Mouse (Mus musculus) hindbrain, embryonic 14.5 days (tissue): ENCODE measurements around the gene Heatr5a. TPM values are rescaled to one million over a fixed set of nuclear protein-coding genes. Genes with fewer than 3 reads are reported as not detected.
A peak's percentile ranks its signal among the peaks of the same experiment; 100 is the strongest.

ENCODE experiments used
- ATAC-seq: fragments of 200-750 bp; cut with Nextera tagmentation; 2 replicates; pipeline ENCODE4 v1.8.0; 2017; ENCODE audit warnings: moderate number of reproducible peaks, mild to moderate bottlenecking, moderate TSS enrichment, moderate library complexity; ENCODE audit not compliant: low FRiP score
- DNase-seq: peaks from one replicate; pipeline ENCODE4 v3.0.0-alpha.2; 2015; ENCODE audit warnings: low spot score
- H3K27ac ChIP-seq: fragments of 300-500 bp; sonication (generic); 2 replicates; pipeline ENCODE4 v1.5.1; 2014; ENCODE audit warnings: mild to moderate bottlenecking, moderate library complexity
- H3K27me3 ChIP-seq: fragments of 300-500 bp; sonication (generic); 2 replicates; pipeline ENCODE4 v1.6.1; 2014; ENCODE audit warnings: mild to moderate bottlenecking, low read length, mixed read lengths; ENCODE audit not compliant: control insufficient read depth, insufficient read depth
- H3K36me3 ChIP-seq: fragments of 300-500 bp; sonication (generic); replicated peaks from 2 replicates; pipeline ENCODE4 v1.6.1; 2014; ENCODE audit not compliant: control insufficient read depth, insufficient read depth
- H3K4me1 ChIP-seq: fragments of 300-500 bp; sonication (generic); replicated peaks from 2 replicates; pipeline ENCODE4 v1.6.1; 2014; ENCODE audit warnings: antibody characterized with exemption, low read length, mixed read lengths; ENCODE audit not compliant: control insufficient read depth, insufficient read depth
- H3K4me2 ChIP-seq: fragments of 300-500 bp; sonication (generic); replicated peaks from 2 replicates; pipeline ENCODE4 v1.6.1; 2014; ENCODE audit warnings: mild to moderate bottlenecking, moderate library complexity
- H3K4me3 ChIP-seq: fragments of 300-500 bp; sonication (generic); replicated peaks from 2 replicates; pipeline ENCODE4 v1.5.1; 2014; ENCODE audit warnings: mild to moderate bottlenecking, low read length
- H3K9ac ChIP-seq: fragments of 300-500 bp; sonication (generic); 2 replicates; pipeline ENCODE4 v1.6.1; 2014
- H3K9me3 ChIP-seq: fragments of 300-500 bp; sonication (generic); 2 replicates; pipeline ENCODE4 v1.6.1; 2016; ENCODE audit warnings: low read length; ENCODE audit not compliant: control insufficient read depth
- WGBS: fragments of 180-500 bp; shearing (Covaris S2); extraction: QIAGEN DNeasy Blood & Tissue Kit; methylation state at CpG from one replicate; pipeline ENCODE4 v1.1.7; 2014; 5-methylcytosine and 5-hydroxymethylcytosine counted together
- polyA plus RNA-seq: library from polyadenylated mRNA; unstranded; fragments of >200 nt; fragmentation: Nextera tagmentation; extraction: Ambion mirVana; gene quantifications from 2 replicates; pipeline ENCODE4 v1.2.1, GENCODE M21; 2014

Gene Heatr5a
- polyA plus RNA-seq, 1 experiment from 2014 or later: 9.4 TPM

- DNase-seq: no peak
- no peak for ATAC-seq
- no peaks in the 10 kb centered on the region for H3K36me3 ChIP-seq
Measured at GRCm38 (mm10) chr12:51855872-51856271, 115.2 kb downstream of the Heatr5a start.

DNA sequence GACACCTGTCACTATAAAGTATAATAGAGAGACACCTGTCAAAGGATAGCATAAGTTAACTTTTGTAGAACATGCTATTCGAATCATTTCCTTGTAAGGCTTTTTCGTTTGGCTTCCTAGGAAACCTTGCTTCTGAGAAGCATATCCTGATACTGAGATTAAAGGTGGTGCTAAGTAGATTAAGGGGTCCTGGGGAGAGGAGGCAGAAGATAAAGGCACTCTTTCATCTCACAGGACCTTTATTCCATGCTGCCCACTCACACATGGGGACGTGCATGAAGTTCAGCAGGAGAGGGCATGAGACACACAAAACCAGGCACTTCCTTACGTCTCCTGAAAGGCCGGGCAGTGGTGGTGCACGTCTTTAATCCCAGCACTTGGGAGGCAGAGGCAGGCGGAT is 115.7 kb downstream of the Heatr5a start:
- no peak for ATAC-seq
- Histone ChIP-seq H3K4me2 (no peak overlapping the region), H3K27me3 (no peaks in the 10 kb centered on the region), H3K36me3 (no peaks in the 10 kb centered on the region), H3K4me3 (no peak overlapping the region), H3K4me1 (no peaks in the 10 kb centered on the region), H3K9ac (no peak overlapping the region), H3K9me3 (no peaks in the 10 kb centered on the region), H3K27ac (no peak overlapping the region)
- no peak for DNase-seq
- 76% methylated on average over 7 of the region's 7 CpGs for WGBS

More at GRCm38 (mm10) chr12:51855872-51856271, 115.2 kb downstream of the Heatr5a start:
- no peaks in the 10 kb centered on the region for H3K27me3 ChIP-seq
- no peak overlapping the region for H3K4me3 ChIP-seq
- no peak overlapping the region for H3K27ac ChIP-seq
- H3K9ac ChIP-seq: no peak overlapping the region
- no peaks in the 10 kb centered on the region for H3K4me1 ChIP-seq
- no peaks in the 10 kb centered on the region for H3K9me3 ChIP-seq
- H3K4me2 ChIP-seq: no peak overlapping the region
- WGBS: 87% methylated on average over 2 of the region's 2 CpGs

DNA sequence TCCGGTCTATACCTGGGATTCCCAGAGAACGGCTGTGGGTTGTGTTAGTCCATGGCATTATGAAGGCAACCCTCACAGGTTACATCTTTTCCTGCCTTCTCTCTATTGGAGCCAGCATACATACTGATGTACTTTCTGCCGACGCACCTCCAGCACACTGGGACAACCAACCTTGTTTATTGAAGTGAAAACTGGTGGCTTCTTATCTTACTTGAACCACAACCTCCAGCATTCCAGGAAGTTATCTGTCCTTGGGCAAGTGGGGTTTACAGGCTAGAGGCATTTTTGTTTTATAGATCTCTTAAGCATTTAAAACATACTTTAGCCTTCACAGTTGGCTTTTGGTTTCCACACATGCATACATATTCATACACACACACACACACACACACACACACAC is 119.5 kb downstream of the Heatr5a start:
- no peaks in the 10 kb centered on the region for H3K36me3 ChIP-seq
- no peak for ATAC-seq
- H3K27ac ChIP-seq: no peak overlapping the region
- no peak for DNase-seq
- H3K4me1 ChIP-seq: no peaks in the 10 kb centered on the region
- H3K9me3 ChIP-seq: no peaks in the 10 kb centered on the region
- no peak overlapping the region for H3K4me2 ChIP-seq
- WGBS: 90% methylated on average over 4 of the region's 4 CpGs
- H3K9ac ChIP-seq: no peak overlapping the region
- H3K27me3 ChIP-seq: no peaks in the 10 kb centered on the region
- no peak overlapping the region for H3K4me3 ChIP-seq

- ATAC-seq (no peak), DNase-seq (no peak)
- H3K27ac ChIP-seq: no peak overlapping the region
- no peaks in the 10 kb centered on the region for H3K27me3 ChIP-seq
- H3K9ac ChIP-seq: no peak overlapping the region
- no peak overlapping the region for H3K4me2 ChIP-seq
- no peaks in the 10 kb centered on the region for H3K36me3 ChIP-seq
- H3K4me1 ChIP-seq: no peaks in the 10 kb centered on the region
- WGBS: 90% methylated on average over 3 of the region's 3 CpGs
- H3K4me3 ChIP-seq: no peak overlapping the region
- H3K9me3 ChIP-seq: no peaks in the 10 kb centered on the region
Measured at GRCm38 (mm10) chr12:51851155-51851554, 120.0 kb downstream of the Heatr5a start.

DNA sequence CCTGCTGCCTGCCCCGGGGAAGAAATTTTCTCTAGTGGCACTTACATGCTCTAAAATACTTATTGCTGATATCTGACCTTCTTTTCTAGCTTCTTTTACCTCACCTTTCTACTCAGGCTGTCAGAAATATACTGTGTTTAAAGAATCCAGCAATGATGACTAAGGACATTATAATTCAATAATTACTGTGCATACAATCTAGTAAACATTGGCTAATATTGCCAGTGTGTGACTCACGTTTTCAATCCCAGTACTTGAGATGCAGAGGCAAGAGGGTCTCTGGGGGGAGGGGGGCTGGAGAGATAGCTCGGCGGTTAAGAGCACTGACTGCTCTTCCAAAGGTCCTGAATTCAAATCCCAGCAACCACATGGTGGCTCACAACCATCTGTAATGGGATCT is 120.8 kb downstream of the Heatr5a start:
- Histone ChIP-seq H3K4me1 (no peaks in the 10 kb centered on the region), H3K27ac (no peak overlapping the region), H3K9ac (no peak overlapping the region), H3K4me3 (no peak overlapping the region), H3K36me3 (no peaks in the 10 kb centered on the region), H3K4me2 (no peak overlapping the region), H3K27me3 (no peaks in the 10 kb centered on the region), H3K9me3 (no peaks in the 10 kb centered on the region)
- WGBS: 94% methylated on average over 4 of the region's 4 CpGs
- DNase-seq: no peak
- no peak for ATAC-seq

DNA sequence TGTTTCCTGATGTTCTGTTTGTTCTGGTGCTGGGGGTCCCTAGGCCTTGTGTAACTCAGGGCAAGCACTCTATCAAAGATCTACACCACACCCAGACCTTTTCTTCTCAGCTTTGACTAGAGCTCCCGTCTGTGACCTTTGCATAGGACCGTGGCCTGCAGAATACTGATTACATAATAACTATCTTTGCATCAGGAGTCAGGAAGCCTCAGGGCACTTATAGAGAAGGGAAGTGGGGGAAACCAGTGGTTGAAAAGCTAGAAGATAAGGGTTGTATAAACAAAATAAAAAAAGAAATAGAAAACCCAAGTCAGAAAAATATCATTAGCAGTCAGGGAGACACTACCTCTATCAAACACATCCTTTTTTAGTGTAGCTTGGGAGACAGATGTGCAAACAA is 121.2 kb downstream of the Heatr5a start:
- no peaks in the 10 kb centered on the region for H3K9me3 ChIP-seq
- DNase-seq (no peak), ATAC-seq (no peak)

GRCm38 (mm10) chr12:51847953-51848680 is 123.0 kb downstream of the Heatr5a start:
- Histone ChIP-seq H3K9ac (no peak overlapping the region), H3K9me3 (no peaks in the 10 kb centered on the region), H3K36me3 (no peaks in the 10 kb centered on the region), H3K4me1 (no peaks in the 10 kb centered on the region), H3K4me3 (no peak overlapping the region), H3K4me2 (no peak overlapping the region), H3K27me3 (no peaks in the 10 kb centered on the region), H3K27ac (no peak overlapping the region)
- 87% methylated on average over 9 of the region's 9 CpGs for WGBS
- no peak for ATAC-seq
- DNase-seq: no peak

More for the DNA sequence above, 121.2 kb downstream of the Heatr5a start:
- Histone ChIP-seq H3K27ac (no peak overlapping the region), H3K9ac (no peak overlapping the region), H3K27me3 (no peaks in the 10 kb centered on the region), H3K4me3 (no peak overlapping the region), H3K4me1 (no peaks in the 10 kb centered on the region), H3K4me2 (no peak overlapping the region), H3K36me3 (no peaks in the 10 kb centered on the region)
- WGBS: 91% methylated on average over 2 of the region's 2 CpGs

GRCm38 (mm10) chr12:51845261-51845660 is 125.9 kb downstream of the Heatr5a start:
- Histone ChIP-seq H3K4me2 (peak overlapping the region; percentile 57), H3K36me3 (no peaks in the 10 kb centered on the region), H3K9ac (no peak overlapping the region), H3K27ac (no peak overlapping the region), H3K9me3 (no peaks in the 10 kb centered on the region), H3K4me3 (peak overlapping the region; percentile 43; the same call in 1 of the 2 replicates), H3K4me1 (no peaks in the 10 kb centered on the region), H3K27me3 (no peaks in the 10 kb centered on the region)
- ATAC-seq (peak; percentile 14; the same call in 1 of the 2 replicates), DNase-seq (no peak)
- 45% methylated on average over 1 of the region's 1 CpGs for WGBS

- Histone ChIP-seq H3K36me3 (no peaks in the 10 kb centered on the region), H3K27ac (no peak overlapping the region), H3K4me2 (peak overlapping the region; percentile 57), H3K4me1 (no peaks in the 10 kb centered on the region), H3K27me3 (no peaks in the 10 kb centered on the region), H3K9me3 (no peaks in the 10 kb centered on the region), H3K4me3 (peak overlapping the region; percentile 43), H3K9ac (peak overlapping the region; percentile 55)
- ATAC-seq: peak; percentile 97
- WGBS: under 1% methylated on average over 17 of the region's 17 CpGs
- peak; percentile 90 for DNase-seq
Measured at GRCm38 (mm10) chr12:51844771-51845256, 126.3 kb downstream of the Heatr5a start.
